Mouse (Mus musculus) heart, embryonic 11.5 days (tissue): ENCODE results near the gene Pcdh9. TPM values are rescaled to one million over a fixed set of nuclear protein-coding genes. Genes with fewer than 3 reads are reported as not detected.

Experiments
- ATAC-seq: fragments of 200-750 bp; cut with Nextera tagmentation; replicated peaks from 2 replicates; pipeline ENCODE4 v1.8.0; 2017; ENCODE audit warnings: moderate library complexity; ENCODE audit not compliant: insufficient number of reproducible peaks, low FRiP score, low TSS enrichment
- H3K27ac ChIP-seq: fragments of 300-500 bp; sonication (generic); 2 replicates; pipeline ENCODE4 v1.5.1; 2014; ENCODE audit warnings: mild to moderate bottlenecking, low read depth, low read length
- H3K27me3 ChIP-seq: fragments of 300-500 bp; sonication (generic); 2 replicates; pipeline ENCODE4 v1.6.1; 2014; ENCODE audit warnings: mild to moderate bottlenecking, low read length, mixed read lengths; ENCODE audit not compliant: control insufficient read depth, insufficient read depth
- H3K36me3 ChIP-seq: fragments of 300-500 bp; sonication (generic); 2 replicates; pipeline ENCODE4 v1.6.1; 2014; ENCODE audit warnings: mild to moderate bottlenecking, low read length, moderate library complexity, mixed read lengths; ENCODE audit not compliant: control insufficient read depth, insufficient read depth
- H3K4me1 ChIP-seq: fragments of 300-500 bp; sonication (generic); 2 replicates; pipeline ENCODE4 v1.6.1; 2014; ENCODE audit warnings: low read length; ENCODE audit not compliant: control insufficient read depth, insufficient read depth
- H3K4me2 ChIP-seq: fragments of 300-500 bp; sonication (generic); 2 replicates; pipeline ENCODE4 v1.6.1; 2014; ENCODE audit warnings: mild to moderate bottlenecking, moderate library complexity
- H3K4me3 ChIP-seq: fragments of 300-500 bp; sonication (generic); 2 replicates; pipeline ENCODE4 v1.5.1; 2014; ENCODE audit warnings: low read depth, low read length
- H3K9ac ChIP-seq: fragments of 300-500 bp; sonication (generic); 2 replicates; pipeline ENCODE4 v1.6.1; 2014; ENCODE audit warnings: mild to moderate bottlenecking, low read depth, low read length, moderate library complexity
- H3K9me3 ChIP-seq: fragments of 300-500 bp; sonication (generic); replicated peaks from 2 replicates; pipeline ENCODE4 v1.6.1; 2016; ENCODE audit warnings: low read length; ENCODE audit not compliant: control insufficient read depth
- WGBS: fragments of 180-500 bp; shearing (Covaris S2); extraction: QIAGEN DNeasy Blood & Tissue Kit; methylation state at CpG from one replicate; pipeline ENCODE4 v1.1.7; 2014; ENCODE audit not compliant: insufficient replicate concordance; 5-methylcytosine and 5-hydroxymethylcytosine counted together
- polyA plus RNA-seq: library from polyadenylated mRNA; unstranded; fragments of >200 nt; fragmentation: Nextera tagmentation; extraction: Ambion mirVana; gene quantifications from 2 replicates; pipeline ENCODE4 v1.2.1, GENCODE M21; 2014

The Pcdh9 gene
- polyA plus RNA-seq, 1 experiment from 2014 or later = 5.6 TPM

GRCm38 (mm10) chr14:93734077-93734673, 156.3 kb downstream of the Pcdh9 start:
- peak; percentile 76; the same call in 1 of the 2 replicates for ATAC-seq
- Histone ChIP-seq H3K4me2 (peak overlapping the region; percentile 29), H3K9me3 (no peaks in the 10 kb centered on the region), H3K9ac (no peak overlapping the region), H3K27ac (no peak overlapping the region), H3K36me3 (no peaks in the 10 kb centered on the region), H3K27me3 (no peaks in the 10 kb centered on the region), H3K4me1 (no peaks in the 10 kb centered on the region), H3K4me3 (no peak overlapping the region)
- 39% methylated on average over 10 of the region's 10 CpGs for WGBS

DNA sequence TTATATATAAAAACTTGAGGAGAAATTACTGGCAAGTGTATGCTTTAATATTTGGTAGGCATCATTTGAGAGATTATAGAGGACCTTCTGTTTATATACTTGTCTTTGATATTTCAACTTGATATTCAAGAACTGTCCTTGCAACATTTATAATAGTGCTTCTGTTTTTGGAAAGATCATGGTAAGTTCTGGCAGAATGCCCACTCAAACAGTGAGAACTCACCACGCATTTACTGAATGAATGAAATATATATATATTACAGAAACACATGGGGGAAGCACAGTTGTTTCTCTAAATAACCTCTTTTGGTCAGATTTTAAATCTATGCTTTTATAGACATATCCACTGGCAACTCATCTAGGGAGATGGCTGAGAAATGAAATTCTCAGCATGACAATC, 164.7 kb downstream of the Pcdh9 start:
- no peaks in the 10 kb centered on the region for H3K36me3 ChIP-seq
- H3K9ac ChIP-seq = no peak overlapping the region
- H3K4me1 ChIP-seq = no peaks in the 10 kb centered on the region
- ATAC-seq = no peak
- no peaks in the 10 kb centered on the region for H3K9me3 ChIP-seq
- H3K27me3 ChIP-seq = no peaks in the 10 kb centered on the region
- H3K4me2 ChIP-seq = no peak overlapping the region
- WGBS = 68% methylated on average over 1 of the region's 1 CpGs
- H3K4me3 ChIP-seq = no peak overlapping the region
- H3K27ac ChIP-seq = no peak overlapping the region

DNA sequence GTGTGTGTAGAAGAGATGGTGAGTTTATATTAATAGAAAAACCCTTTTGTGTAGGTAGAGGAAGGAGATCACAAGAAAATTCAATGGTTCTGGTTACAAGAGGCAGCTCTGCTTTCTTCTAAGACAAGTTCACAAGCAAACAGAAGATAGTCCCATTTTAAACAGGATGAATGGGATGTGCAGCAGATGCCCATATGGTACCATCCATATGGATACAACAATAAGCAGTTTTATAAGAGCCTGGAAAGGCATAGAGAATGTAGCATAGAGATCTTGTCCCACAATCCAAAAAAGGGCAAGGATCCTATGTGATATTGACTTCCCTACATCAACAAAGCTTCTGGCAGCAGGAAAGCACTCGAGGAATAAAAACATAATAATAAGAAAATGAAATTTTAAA, 171.3 kb downstream of the Pcdh9 start:
- Histone ChIP-seq H3K27me3 (no peaks in the 10 kb centered on the region), H3K27ac (no peak overlapping the region), H3K4me3 (no peak overlapping the region), H3K9me3 (no peaks in the 10 kb centered on the region), H3K4me2 (no peak overlapping the region), H3K9ac (no peak overlapping the region), H3K4me1 (no peaks in the 10 kb centered on the region), H3K36me3 (no peaks in the 10 kb centered on the region)
- WGBS = 53% methylated on average over 1 of the region's 1 CpGs
- ATAC-seq = no peak

DNA sequence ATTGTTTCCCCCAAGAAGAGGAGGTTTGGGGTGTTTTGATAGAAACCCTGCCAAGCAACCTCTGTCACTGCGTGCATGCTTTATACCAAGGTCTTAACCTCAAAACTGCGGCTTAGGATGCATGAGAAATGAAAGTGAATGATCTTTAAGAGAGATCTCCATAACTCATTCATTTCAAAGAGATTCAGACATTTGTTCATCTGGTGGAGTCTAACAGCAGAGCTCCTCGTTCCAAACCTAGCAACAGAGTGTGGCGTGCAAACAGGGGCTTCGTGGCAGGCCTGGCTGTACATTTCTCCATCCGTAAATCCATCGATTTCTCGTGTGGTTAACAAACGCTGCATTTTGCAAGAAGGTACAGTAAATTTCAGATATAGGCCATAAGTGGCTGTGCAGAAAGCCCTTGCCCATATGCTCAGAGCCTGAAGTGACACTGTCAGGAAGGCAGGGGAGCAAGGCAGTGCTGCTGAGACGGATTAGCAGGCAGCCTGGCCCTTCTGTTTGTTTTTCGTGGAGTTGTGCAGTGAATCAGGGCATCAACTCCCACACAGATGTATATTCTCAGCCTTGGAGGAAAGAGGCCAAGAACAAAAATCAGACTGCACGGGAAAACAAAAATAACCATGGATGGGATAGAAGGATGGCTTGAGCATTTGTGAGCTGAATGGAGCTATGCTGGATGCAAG, 177.1 kb downstream of the Pcdh9 start:
- no peak overlapping the region for H3K4me2 ChIP-seq
- no peak overlapping the region for H3K9ac ChIP-seq
- no peaks in the 10 kb centered on the region for H3K36me3 ChIP-seq
- no peak overlapping the region for H3K4me3 ChIP-seq
- no peaks in the 10 kb centered on the region for H3K4me1 ChIP-seq
- H3K27me3 ChIP-seq = no peaks in the 10 kb centered on the region
- H3K27ac ChIP-seq = no peak overlapping the region
- no peaks in the 10 kb centered on the region for H3K9me3 ChIP-seq
- 78% methylated on average over 12 of the region's 12 CpGs for WGBS
- ATAC-seq = no peak

DNA sequence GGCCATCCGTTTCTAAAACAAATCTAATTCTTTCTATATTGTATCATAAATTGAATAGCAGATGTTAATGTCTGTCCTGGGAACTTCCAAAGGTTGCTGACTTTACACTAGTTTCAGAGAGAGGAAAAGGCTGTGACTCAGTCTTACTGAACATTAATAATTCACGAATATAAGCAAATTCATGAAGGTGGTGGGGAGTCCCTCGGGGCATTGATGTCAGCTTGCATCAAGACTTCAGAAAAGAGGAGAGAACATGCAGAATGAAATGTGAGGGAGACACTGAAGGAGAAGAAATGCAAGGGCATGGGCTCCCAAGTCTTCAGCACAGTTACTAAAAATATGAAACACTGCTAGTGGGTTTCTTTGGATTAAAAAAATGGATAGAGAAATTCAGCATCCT, 181.8 kb downstream of the Pcdh9 start:
- Histone ChIP-seq H3K4me1 (no peaks in the 10 kb centered on the region), H3K4me3 (no peak overlapping the region), H3K9ac (no peak overlapping the region), H3K36me3 (no peaks in the 10 kb centered on the region), H3K27me3 (no peaks in the 10 kb centered on the region), H3K9me3 (no peaks in the 10 kb centered on the region), H3K27ac (no peak overlapping the region), H3K4me2 (no peak overlapping the region)
- no peak for ATAC-seq
- 69% methylated on average over 3 of the region's 3 CpGs for WGBS

GRCm38 (mm10) chr14:93701385-93702101, 188.9 kb downstream of the Pcdh9 start:
- H3K27me3 ChIP-seq = no peaks in the 10 kb centered on the region
- H3K4me3 ChIP-seq = no peak overlapping the region
- H3K27ac ChIP-seq = no peak overlapping the region
- no peak overlapping the region for H3K4me2 ChIP-seq
- H3K9ac ChIP-seq = no peak overlapping the region
- WGBS = 67% methylated on average over 12 of the region's 12 CpGs
- ATAC-seq = no peak
- H3K36me3 ChIP-seq = no peaks in the 10 kb centered on the region
- no peaks in the 10 kb centered on the region for H3K9me3 ChIP-seq
- H3K4me1 ChIP-seq = no peaks in the 10 kb centered on the region

GRCm38 (mm10) chr14:93700916-93701315, 189.6 kb downstream of the Pcdh9 start:
- Histone ChIP-seq H3K36me3 (no peaks in the 10 kb centered on the region), H3K9me3 (no peaks in the 10 kb centered on the region), H3K4me1 (no peaks in the 10 kb centered on the region), H3K4me3 (no peak overlapping the region), H3K9ac (no peak overlapping the region), H3K27ac (no peak overlapping the region), H3K27me3 (no peaks in the 10 kb centered on the region), H3K4me2 (no peak overlapping the region)
- ATAC-seq = no peak
- 78% methylated on average over 1 of the region's 1 CpGs for WGBS

GRCm38 (mm10) chr14:93684641-93685040, 205.8 kb downstream of the Pcdh9 start:
- no peak overlapping the region for H3K4me2 ChIP-seq
- H3K27ac ChIP-seq = no peak overlapping the region
- H3K9me3 ChIP-seq = no peaks in the 10 kb centered on the region
- H3K4me3 ChIP-seq = no peak overlapping the region
- no peak for ATAC-seq
- no peaks in the 10 kb centered on the region for H3K36me3 ChIP-seq
- H3K4me1 ChIP-seq = no peaks in the 10 kb centered on the region
- H3K9ac ChIP-seq = no peak overlapping the region
- no peaks in the 10 kb centered on the region for H3K27me3 ChIP-seq
- WGBS = 46% methylated on average over 1 of the region's 1 CpGs
